Mouse (Mus musculus) midbrain, embryonic 10.5 days (tissue): ENCODE data around the gene Padi3. TPM values are rescaled to one million over a fixed set of nuclear protein-coding genes. Genes with fewer than 3 reads are reported as not detected.

Experiments used
- DNase-seq: peaks from one replicate; pipeline ENCODE4 v3.0.0-alpha.2; 2017; ENCODE audit warnings: low spot score
- H3K27ac ChIP-seq: fragments of 300-500 bp; sonication (generic); replicated peaks from 2 replicates; pipeline ENCODE4 v1.5.1; 2016; ENCODE audit warnings: mild to moderate bottlenecking
- H3K27me3 ChIP-seq: fragments of 300-500 bp; sonication (generic); 2 replicates; pipeline ENCODE4 v1.6.1; 2016; ENCODE audit warnings: low read depth, mild to moderate bottlenecking; ENCODE audit not compliant: poor library complexity, severe bottlenecking
- H3K36me3 ChIP-seq: fragments of 300-500 bp; sonication (generic); 2 replicates; pipeline ENCODE4 v1.6.1; 2016; ENCODE audit warnings: mild to moderate bottlenecking, moderate library complexity
- H3K4me1 ChIP-seq: fragments of 300-500 bp; sonication (generic); 2 replicates; pipeline ENCODE4 v1.6.1; 2016
- H3K4me3 ChIP-seq: fragments of 300-500 bp; sonication (generic); 2 replicates; pipeline ENCODE4 v1.5.1; 2016; ENCODE audit warnings: mild to moderate bottlenecking, moderate library complexity
- H3K9me3 ChIP-seq: fragments of 300-500 bp; sonication (generic); replicated peaks from 2 replicates; pipeline ENCODE4 v1.6.1; 2016; ENCODE audit warnings: mild to moderate bottlenecking
- WGBS: fragments of 180-500 bp; shearing (Covaris S2); methylation state at CpG from one replicate; pipeline ENCODE4 v1.1.7; 2016; 5-methylcytosine and 5-hydroxymethylcytosine counted together
- polyA plus RNA-seq: library from polyadenylated mRNA; unstranded; fragments of >200 nt; fragmentation: Nextera tagmentation; extraction: Ambion mirVana; gene quantifications from 2 replicates; pipeline ENCODE4 v1.2.1, GENCODE M21; 2016

The Padi3 gene
- 0.10 and 0.15 TPM in 2 replicates for polyA plus RNA-seq

DNA sequence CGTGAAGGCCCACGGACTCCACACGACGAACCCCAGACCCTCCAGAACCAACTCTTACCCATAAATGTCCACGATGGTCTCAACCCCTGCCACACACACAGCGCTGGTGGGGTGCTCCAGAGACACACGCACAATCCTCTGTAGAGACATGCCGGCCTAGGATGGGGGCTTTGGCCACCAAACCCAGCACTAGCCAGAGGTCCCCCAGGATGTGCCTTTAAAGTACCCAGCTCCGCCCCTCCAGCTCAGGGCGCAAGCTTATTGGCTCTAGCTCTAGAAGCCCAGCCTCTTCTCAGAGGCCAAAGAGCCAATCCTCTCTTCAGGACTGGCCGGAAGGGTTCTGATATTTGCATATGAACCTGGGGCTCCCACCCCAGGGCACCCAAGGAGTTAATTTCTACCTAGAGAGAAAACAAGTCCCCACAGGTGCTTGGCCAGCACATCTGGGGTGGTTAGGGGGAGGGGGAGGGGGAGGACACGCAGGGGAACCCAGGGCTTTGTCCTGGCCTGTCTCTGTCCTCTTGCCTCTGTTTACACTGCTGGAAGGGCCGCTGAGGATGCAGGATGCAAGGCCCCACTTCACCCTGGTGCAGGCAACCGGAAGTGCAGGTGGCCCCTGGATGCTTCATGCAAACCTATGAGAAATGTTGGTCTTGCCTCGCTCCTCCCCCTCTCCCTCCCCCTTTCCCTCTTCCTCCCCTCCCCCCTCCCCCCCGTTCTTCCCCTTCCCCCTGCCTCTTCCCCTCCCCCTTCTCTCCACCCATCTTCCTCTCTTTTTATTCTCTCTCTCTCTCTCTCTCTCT lies at the start of gene Padi3:
Gene Padi3, minus strand, starts transcription at position 191 of the 803 bp plus-strand sequence.
- WGBS, result 71% methylated on average over 16 of the region's 16 CpGs
- Histone ChIP-seq H3K27ac (no peak within 1 kb of the TSS), H3K9me3 (no peaks in the 10 kb centered on the region), H3K4me3 (no peak within 1 kb of the TSS), H3K4me1 (peaks cover 26% of the 10 kb centered on the region), H3K27me3 (peaks cover 28% of the 10 kb centered on the region), H3K36me3 (no peaks in the 10 kb centered on the region)
- no peak for DNase-seq

DNA sequence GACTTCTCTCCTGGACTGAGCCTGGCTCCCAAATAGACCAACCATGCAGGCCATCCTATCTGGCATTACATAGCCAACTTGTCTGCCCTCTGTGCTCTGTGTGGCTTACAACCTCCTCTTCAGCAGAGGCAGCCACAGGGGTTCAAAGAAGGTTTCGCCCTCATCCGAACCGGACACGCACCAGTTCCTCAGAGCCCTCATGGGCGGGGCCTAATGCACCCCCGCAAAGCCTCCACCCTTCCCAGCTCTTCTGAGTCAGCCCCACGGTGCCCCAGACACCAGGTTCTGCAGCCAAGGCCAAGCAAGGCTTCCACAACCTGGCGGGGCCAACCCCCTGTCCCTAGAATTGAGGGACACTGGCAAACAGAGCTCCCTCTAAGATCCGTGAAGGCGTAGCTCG lies 48.8 kb upstream of the Padi3 start:
- no peak overlapping the region for H3K4me3 ChIP-seq
- peak overlapping the region; percentile 3; the same call in 1 of the 2 replicates for H3K27ac ChIP-seq
- no peak for DNase-seq
- peaks cover 5% of the 10 kb centered on the region; the same call in 1 of the 2 replicates for H3K4me1 ChIP-seq
- no peaks in the 10 kb centered on the region for H3K9me3 ChIP-seq
- H3K36me3 ChIP-seq, result no peaks in the 10 kb centered on the region
- H3K27me3 ChIP-seq, result no peaks in the 10 kb centered on the region; the same call in 1 of the 2 replicates
- 79% methylated on average over 11 of the region's 11 CpGs for WGBS

DNA sequence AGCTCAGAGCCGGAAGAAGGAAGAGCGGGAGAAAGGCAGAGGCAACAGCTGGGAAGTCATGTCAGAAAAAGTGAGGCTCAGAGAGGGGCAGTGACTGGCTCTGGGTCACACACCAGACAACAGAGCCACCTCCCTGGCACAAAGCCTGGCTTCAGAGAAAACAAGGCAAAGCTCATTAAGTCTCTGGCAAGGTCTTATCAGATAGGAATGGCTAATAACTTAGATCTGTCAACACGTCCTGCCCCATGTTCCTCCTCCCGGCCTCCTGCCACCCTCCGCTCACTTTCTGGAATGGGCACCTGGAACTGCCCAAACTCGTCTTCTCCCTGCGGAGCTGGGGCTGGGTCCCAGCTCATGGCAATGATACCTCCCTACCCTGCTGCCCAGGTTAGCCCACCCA lies 47.4 kb upstream of the Padi3 start:
- no peaks in the 10 kb centered on the region; the same call in 1 of the 2 replicates for H3K27me3 ChIP-seq
- H3K4me3 ChIP-seq, result no peak overlapping the region
- 85% methylated on average over 7 of the region's 7 CpGs for WGBS
- no peaks in the 10 kb centered on the region for H3K9me3 ChIP-seq
- no peak for DNase-seq
- H3K4me1 ChIP-seq, result peaks cover 14% of the 10 kb centered on the region
- H3K36me3 ChIP-seq, result no peaks in the 10 kb centered on the region
- H3K27ac ChIP-seq, result 0 out of 2 replicates have a peak overlapping the region, but pooled peaks have one; percentile 28

DNA sequence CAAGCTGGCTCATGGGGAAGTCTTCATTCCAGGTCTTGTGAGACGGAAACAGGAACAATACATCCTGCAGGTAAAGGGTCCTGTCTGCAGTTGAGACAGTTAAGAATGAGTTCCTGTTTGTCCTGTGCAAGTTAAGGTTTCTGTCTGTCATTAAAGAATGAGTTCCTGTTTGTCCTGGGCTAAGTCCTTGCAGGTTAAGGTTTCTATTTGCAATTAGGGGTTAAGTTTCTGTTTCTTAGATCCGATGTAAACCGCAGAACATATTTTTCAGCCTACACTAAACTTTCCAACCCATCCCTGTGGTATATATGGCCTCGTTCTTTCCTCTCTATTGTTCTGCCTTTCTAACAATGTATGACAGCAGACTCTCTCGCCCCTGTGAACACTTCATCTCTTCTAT lies 46.6 kb upstream of the Padi3 start:
- WGBS, result 85% methylated on average over 5 of the region's 5 CpGs
- no peak overlapping the region for H3K27ac ChIP-seq
- H3K36me3 ChIP-seq, result no peaks in the 10 kb centered on the region
- DNase-seq, result no peak
- no peak overlapping the region for H3K4me3 ChIP-seq
- H3K27me3 ChIP-seq, result no peaks in the 10 kb centered on the region; the same call in 1 of the 2 replicates
- peaks cover 14% of the 10 kb centered on the region for H3K4me1 ChIP-seq
- no peaks in the 10 kb centered on the region for H3K9me3 ChIP-seq

DNA sequence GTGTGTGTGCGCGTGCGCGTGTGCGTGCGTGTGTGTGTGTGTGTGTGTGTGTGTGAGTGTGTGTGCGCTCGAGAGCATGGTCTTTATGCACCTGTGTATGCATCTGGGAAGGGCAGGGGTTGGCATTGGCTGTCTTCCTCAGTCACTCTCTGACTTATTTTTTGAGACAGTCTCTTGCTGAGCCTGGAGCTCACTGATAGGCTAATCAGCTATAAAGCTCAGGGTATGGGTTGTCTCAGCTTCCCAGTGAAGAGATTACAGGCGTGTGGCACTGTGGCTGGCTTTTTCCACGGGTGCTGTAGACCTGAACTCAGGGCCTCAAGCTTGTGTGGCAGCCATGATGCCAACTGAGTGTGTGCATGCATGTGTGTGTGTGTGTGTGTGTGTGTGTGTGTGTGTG lies 44.7 kb upstream of the Padi3 start:
- no peak for DNase-seq
- H3K4me1 ChIP-seq, result peaks cover 14% of the 10 kb centered on the region
- 83% methylated on average over 8 of the region's 10 CpGs for WGBS
- H3K9me3 ChIP-seq, result no peaks in the 10 kb centered on the region
- no peaks in the 10 kb centered on the region; the same call in 1 of the 2 replicates for H3K27me3 ChIP-seq
- no peaks in the 10 kb centered on the region for H3K36me3 ChIP-seq
- H3K4me3 ChIP-seq, result no peak overlapping the region
- peak overlapping the region; percentile 42 for H3K27ac ChIP-seq

DNA sequence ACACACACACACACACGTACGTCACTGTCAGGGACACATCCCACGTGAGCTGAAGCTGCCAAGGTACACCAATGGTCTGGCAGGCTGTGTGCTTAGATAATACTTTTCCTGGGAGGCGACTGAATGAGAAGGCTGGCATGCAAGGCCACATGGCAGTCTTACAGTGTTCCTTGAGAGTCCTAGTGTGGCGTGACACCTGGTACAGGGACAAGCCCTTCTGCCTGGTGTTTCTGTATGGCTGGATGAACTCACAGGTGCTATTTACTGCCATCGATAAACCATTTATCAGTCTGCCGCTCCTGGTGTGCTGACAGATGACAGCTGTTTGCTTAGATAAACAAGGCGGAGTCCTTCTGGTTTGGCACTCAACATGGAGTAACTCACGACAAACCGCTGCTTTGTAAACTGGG lies 44.0 kb upstream of the Padi3 start:
- H3K9me3 ChIP-seq, result no peaks in the 10 kb centered on the region
- no peaks in the 10 kb centered on the region; the same call in 1 of the 2 replicates for H3K27me3 ChIP-seq
- no peak overlapping the region for H3K4me3 ChIP-seq
- H3K4me1 ChIP-seq, result peaks cover 17% of the 10 kb centered on the region
- H3K36me3 ChIP-seq, result no peaks in the 10 kb centered on the region
- peak overlapping the region; percentile 42 for H3K27ac ChIP-seq
- 81% methylated on average over 10 of the region's 10 CpGs for WGBS
- no peak for DNase-seq

DNA sequence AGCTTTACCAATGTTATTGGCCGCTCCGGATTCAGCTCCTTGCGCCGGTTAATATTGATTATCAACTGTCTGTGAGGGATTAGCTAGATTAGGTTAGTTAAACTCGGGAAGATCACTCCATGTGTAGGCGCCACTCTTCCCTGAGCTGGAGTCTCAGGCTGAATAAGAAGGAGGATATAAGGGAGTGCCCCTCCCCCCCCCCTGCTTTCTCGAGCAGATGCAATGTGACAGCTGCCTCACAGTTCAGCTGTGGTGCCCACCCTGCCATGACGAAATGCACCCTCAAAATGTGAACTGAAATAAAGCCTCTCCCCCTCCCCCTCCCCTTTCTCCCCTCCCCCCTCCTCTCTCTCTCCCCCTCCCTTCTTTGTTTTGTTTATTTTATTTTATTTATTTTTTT lies 43.2 kb upstream of the Padi3 start:
- Histone ChIP-seq H3K27ac (no peak overlapping the region), H3K4me1 (peaks cover 18% of the 10 kb centered on the region), H3K27me3 (no peaks in the 10 kb centered on the region; the same call in 1 of the 2 replicates), H3K9me3 (no peaks in the 10 kb centered on the region), H3K36me3 (no peaks in the 10 kb centered on the region), H3K4me3 (no peak overlapping the region)
- no peak for DNase-seq
- 64% methylated on average over 8 of the region's 8 CpGs for WGBS

DNA sequence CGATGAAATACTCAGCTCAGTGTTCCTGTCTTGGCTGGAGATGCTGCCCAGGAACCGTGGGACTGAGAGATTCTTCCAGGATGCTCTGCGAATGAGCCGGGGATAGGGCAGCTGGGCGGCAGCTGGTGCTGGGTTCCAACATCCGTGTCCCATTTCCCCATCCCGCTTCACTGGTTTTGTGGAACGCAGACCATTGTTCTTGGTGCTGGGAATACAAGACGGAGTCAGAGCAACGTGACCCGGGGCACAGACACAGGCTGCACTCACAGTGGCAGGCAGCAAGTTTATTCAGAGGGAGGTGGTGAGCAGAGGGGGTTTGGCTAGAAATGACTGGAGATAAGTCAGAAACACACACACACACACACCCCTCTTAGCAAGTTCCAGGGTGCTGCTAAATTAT lies 38.9 kb upstream of the Padi3 start:
- H3K4me3 ChIP-seq, result no peak overlapping the region
- no peaks in the 10 kb centered on the region for H3K27me3 ChIP-seq
- WGBS, result 77% methylated on average over 11 of the region's 11 CpGs
- peak overlapping the region; percentile 65 for H3K27ac ChIP-seq
- DNase-seq, result no peak
- no peaks in the 10 kb centered on the region for H3K36me3 ChIP-seq
- H3K4me1 ChIP-seq, result peaks cover 29% of the 10 kb centered on the region
- no peaks in the 10 kb centered on the region for H3K9me3 ChIP-seq

DNA sequence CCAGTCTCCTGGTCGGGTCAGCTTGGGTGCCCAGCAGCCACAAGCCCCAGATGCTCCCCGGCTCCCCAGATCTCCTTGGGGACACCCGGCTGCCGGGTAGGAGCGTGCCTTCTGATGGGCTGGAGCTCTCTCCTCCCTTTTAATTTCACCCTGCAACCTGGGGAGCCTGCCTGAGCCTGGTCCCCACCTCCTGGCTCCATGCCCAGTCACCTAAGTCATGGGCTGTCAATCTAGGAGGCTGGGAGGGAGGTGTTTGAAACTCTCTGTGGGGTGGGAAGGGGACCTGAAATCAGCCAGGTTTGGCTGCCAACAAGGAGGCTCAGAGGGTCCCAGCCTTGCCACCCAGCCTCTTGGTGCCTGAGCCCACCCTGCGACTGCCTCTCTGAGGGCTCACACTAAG lies 35.2 kb upstream of the Padi3 start, which contains the start of gene Padi1:
Gene Padi1, minus strand, starts transcription at position 113 of the 400 bp plus-strand sequence.
- peak within 1 kb of the TSS; percentile 19 for H3K27ac ChIP-seq
- no peaks in the 10 kb centered on the region for H3K27me3 ChIP-seq
- no peak for DNase-seq

DNA sequence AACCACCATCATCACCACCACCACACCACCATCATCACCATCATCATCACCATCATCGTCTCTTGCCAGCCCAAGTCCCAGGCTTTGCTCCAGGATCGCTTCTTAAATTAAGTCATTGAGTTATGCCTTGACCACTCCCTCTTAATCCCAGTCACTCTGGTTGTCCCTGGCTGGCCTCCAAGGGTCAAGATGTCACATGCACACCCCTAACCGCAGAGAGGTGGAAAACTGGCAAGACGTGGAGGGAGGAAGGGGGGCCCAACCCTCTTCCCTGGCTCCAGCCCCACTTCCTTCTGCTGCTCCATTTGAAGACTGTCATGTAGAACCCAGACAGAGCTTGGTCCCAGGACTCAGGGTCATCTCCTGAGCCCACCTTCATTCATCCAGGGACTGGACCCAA lies 34.5 kb upstream of the Padi3 start:
- no peak overlapping the region for H3K27ac ChIP-seq
- WGBS, result 69% methylated on average over 4 of the region's 4 CpGs

More for the DNA sequence above, 35.2 kb upstream of the Padi3 start, which contains the start of gene Padi1:
- Histone ChIP-seq H3K36me3 (no peaks in the 10 kb centered on the region), H3K9me3 (no peaks in the 10 kb centered on the region), H3K4me1 (peaks cover 24% of the 10 kb centered on the region), H3K4me3 (no peak within 1 kb of the TSS)
- WGBS, result 82% methylated on average over 6 of the region's 6 CpGs

DNA sequence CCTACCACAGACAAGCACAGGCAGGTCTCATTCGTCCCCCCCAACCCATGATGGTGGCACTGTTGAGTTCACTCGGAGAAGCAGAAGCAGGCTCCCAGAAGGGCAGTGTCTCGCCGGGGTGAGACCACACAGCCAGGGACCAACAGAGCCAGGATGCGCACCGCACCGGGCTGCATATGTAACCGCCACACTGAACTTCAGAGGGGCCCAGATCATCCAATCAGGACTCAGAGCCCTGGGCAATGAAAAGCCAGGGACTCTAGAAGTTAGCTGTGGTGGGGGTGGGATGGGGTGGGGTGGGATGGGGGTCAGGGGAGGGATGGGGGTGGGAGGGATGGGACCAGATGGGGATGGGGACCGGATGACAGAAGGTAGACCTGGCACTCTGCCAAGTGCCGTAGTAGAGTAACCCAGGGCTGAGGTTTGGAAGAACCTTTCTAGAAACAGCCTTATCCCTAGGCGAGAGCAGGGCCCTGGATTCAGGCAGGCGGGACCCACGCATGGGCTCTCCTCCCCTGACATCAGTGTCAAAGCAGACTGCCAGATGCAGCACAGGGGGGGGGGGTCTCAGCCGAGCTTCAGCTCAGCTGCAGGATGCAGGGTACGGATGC lies 33.3 kb upstream of the Padi3 start:
- no peaks in the 10 kb centered on the region for H3K27me3 ChIP-seq
- H3K27ac ChIP-seq, result no peak overlapping the region
- H3K9me3 ChIP-seq, result no peaks in the 10 kb centered on the region
- H3K36me3 ChIP-seq, result no peaks in the 10 kb centered on the region
- no peak for DNase-seq
- H3K4me3 ChIP-seq, result no peak overlapping the region
- peaks cover 15% of the 10 kb centered on the region for H3K4me1 ChIP-seq
- 80% methylated on average over 15 of the region's 15 CpGs for WGBS

More for the DNA sequence above, 34.5 kb upstream of the Padi3 start:
- Histone ChIP-seq H3K4me1 (peaks cover 24% of the 10 kb centered on the region), H3K4me3 (no peak overlapping the region), H3K9me3 (no peaks in the 10 kb centered on the region), H3K36me3 (no peaks in the 10 kb centered on the region), H3K27me3 (no peaks in the 10 kb centered on the region)
- DNase-seq, result no peak

DNA sequence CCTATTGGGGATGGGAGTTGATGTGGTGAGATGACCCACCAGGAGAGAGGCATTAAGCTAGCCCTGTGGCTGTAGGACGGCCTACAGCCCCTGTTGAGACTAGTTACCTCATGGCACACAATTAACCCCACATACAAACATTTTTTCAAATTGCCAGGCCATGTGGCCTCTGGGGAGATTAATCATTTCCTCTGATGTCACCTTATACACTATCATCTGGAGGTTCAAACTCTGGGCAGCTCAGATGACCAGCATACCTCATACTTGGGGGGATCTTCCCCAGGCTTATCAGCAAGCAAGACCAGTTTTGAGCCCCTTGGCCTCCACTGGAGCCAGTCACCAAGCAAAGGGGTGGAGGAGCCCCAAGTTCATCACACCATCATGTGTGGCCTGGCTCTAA lies 32.5 kb upstream of the Padi3 start:
- no peak for DNase-seq
- H3K4me1 ChIP-seq, result peaks cover 19% of the 10 kb centered on the region
- 58% methylated on average over 1 of the region's 1 CpGs for WGBS

DNA sequence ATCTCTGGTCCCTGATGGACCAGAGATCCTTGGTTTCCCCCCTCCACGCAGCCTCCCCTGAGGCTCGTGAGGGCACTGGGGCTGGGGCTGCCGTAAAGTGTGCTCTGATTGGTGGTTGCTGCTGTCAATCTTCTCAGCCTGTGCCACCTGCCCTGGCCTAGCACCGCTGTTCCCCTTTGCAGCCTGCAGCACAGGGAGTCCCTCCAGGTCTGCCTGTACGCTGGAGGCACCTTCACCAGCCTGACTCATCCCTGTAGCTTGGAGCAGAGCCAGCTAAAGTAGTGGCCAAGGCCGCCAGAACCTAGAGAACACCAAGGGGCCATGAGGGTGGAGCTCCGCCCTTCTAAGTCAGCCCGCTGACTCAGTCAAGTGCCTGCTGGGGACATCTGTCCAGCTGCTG lies 27.4 kb upstream of the Padi3 start:
- DNase-seq, result no peak
- peaks cover 44% of the 10 kb centered on the region for H3K27me3 ChIP-seq
- H3K36me3 ChIP-seq, result no peaks in the 10 kb centered on the region
- peak overlapping the region; percentile 19; the same call in 1 of the 2 replicates for H3K4me3 ChIP-seq
- 22% methylated on average over 8 of the region's 8 CpGs for WGBS
- peak overlapping the region; percentile 63 for H3K27ac ChIP-seq
- H3K4me1 ChIP-seq, result peaks cover 44% of the 10 kb centered on the region
- H3K9me3 ChIP-seq, result no peaks in the 10 kb centered on the region

More for the DNA sequence above, 32.5 kb upstream of the Padi3 start:
- Histone ChIP-seq H3K27ac (no peak overlapping the region; the same call in 1 of the 2 replicates), H3K27me3 (peaks cover 7% of the 10 kb centered on the region), H3K36me3 (no peaks in the 10 kb centered on the region), H3K4me3 (no peak overlapping the region), H3K9me3 (no peaks in the 10 kb centered on the region)
